19 mouse cellular contexts compared by ENCODE assay signal in genomic region chr1:182224836-182225235, GRCm38 (mm10).
"Had no signal": no experiment of that assay in that cellular context is flagged by ENCODE, and none has a peak within 500 bp of the region (broad histone marks: within the 10 kb centered on the region; RNA-seq: fewer than 3 reads in every experiment).

No protein-coding gene starts in this region.

- H3K4me3 ChIP-seq: limb, embryonic 15.5 days; liver, embryonic 12.5 days; midbrain, embryonic 10.5 days; myocyte; neural tube, embryonic 12.5 days had no signal

- H3K9ac ChIP-seq: limb, embryonic 15.5 days; liver, embryonic 12.5 days; lung, embryonic 14.5 days; neural tube, embryonic 12.5 days had no signal

- H3K4me2 ChIP-seq: limb, embryonic 15.5 days; liver, embryonic 12.5 days; lung, embryonic 14.5 days; neural tube, embryonic 12.5 days had no signal

- H3K4me1 ChIP-seq: midbrain, embryonic 10.5 days; neural tube, embryonic 12.5 days had no signal

- DNase-seq: kidney, adult 9 months; kidney, postnatal 36 days; layer of hippocampus, adult 9-11 months; layer of hippocampus, postnatal 36 days; left cerebral cortex, postnatal 4 days; lung, embryonic 14.5 days; lung, postnatal 10 days; lung, postnatal 4 days; midbrain, embryonic 14.5 days; retina, postnatal 1 day; right cerebral cortex, postnatal 14 days; thymus, adult 18-20 months; thymus, postnatal 25 days had no signal

- H3K27me3 ChIP-seq: limb, embryonic 15.5 days; liver, embryonic 12.5 days; neural tube, embryonic 12.5 days had no signal

- H3K27ac ChIP-seq: kidney, postnatal 0 days; limb, embryonic 15.5 days; liver, embryonic 12.5 days; midbrain, embryonic 10.5 days; neural tube, embryonic 12.5 days had no signal

- ATAC-seq: liver, embryonic 12.5 days had no signal

- H3K36me3 ChIP-seq: limb, embryonic 15.5 days; liver, embryonic 12.5 days; midbrain, embryonic 10.5 days; neural tube, embryonic 12.5 days had no signal

- H3K9me3 ChIP-seq: limb, embryonic 15.5 days; liver, embryonic 12.5 days; midbrain, embryonic 10.5 days; neural tube, embryonic 12.5 days had no signal
